Mouse (Mus musculus) neural tube, embryonic 14.5 days (tissue): Measurements from ENCODE around the gene Slfn9. TPM values are rescaled to one million over a fixed set of nuclear protein-coding genes. Genes with fewer than 3 reads are reported as not detected.
"Not testable (repeated sequence)": the region's sequence is repeated elsewhere in the genome, so short reads cannot be mapped to it uniquely, and the experiment has no call there.

Experiments used
- ATAC-seq: fragments of 200-750 bp; cut with Nextera tagmentation; 2 replicates; pipeline ENCODE4 v1.8.0; 2017; ENCODE audit warnings: low read depth, mild to moderate bottlenecking, moderate TSS enrichment, moderate library complexity
- H3K27ac ChIP-seq: fragments of 300-500 bp; sonication (generic); 2 replicates; pipeline ENCODE4 v1.5.1; 2014; ENCODE audit warnings: low read depth, mild to moderate bottlenecking, control low read depth, low read length, moderate library complexity, mixed read lengths
- H3K27me3 ChIP-seq: fragments of 300-500 bp; sonication (generic); 2 replicates; pipeline ENCODE4 v1.6.1; 2014; ENCODE audit warnings: low read length; ENCODE audit not compliant: control insufficient read depth, insufficient read depth
- H3K36me3 ChIP-seq: fragments of 300-500 bp; sonication (generic); 2 replicates; pipeline ENCODE4 v1.6.1; 2014; ENCODE audit warnings: low read length, mixed read lengths; ENCODE audit not compliant: control insufficient read depth, insufficient read depth
- H3K4me1 ChIP-seq: fragments of 300-500 bp; sonication (generic); 2 replicates; pipeline ENCODE4 v1.6.1; 2014; ENCODE audit warnings: low read length; ENCODE audit not compliant: control insufficient read depth, insufficient read depth
- H3K4me2 ChIP-seq: fragments of 300-500 bp; sonication (generic); 2 replicates; pipeline ENCODE4 v1.6.1; 2014; ENCODE audit warnings: mild to moderate bottlenecking, low read depth, low read length, control low read depth
- H3K4me3 ChIP-seq: fragments of 300-500 bp; sonication (generic); 2 replicates; pipeline ENCODE4 v1.5.1; 2014; ENCODE audit warnings: low read depth, low read length, control low read depth, mixed read lengths
- H3K9ac ChIP-seq: fragments of 300-500 bp; sonication (generic); replicated peaks from 2 replicates; pipeline ENCODE4 v1.6.1; 2014; ENCODE audit warnings: low read depth, mild to moderate bottlenecking, control low read depth, low read length, mixed read lengths
- H3K9me3 ChIP-seq: fragments of 300-500 bp; sonication (generic); 2 replicates; pipeline ENCODE4 v1.6.1; 2016; ENCODE audit warnings: low read length; ENCODE audit not compliant: control insufficient read depth
- WGBS: fragments of 180-500 bp; shearing (Covaris S2); extraction: QIAGEN DNeasy Blood & Tissue Kit; methylation state at CpG from one replicate; pipeline ENCODE4 v1.1.7; 2014; 5-methylcytosine and 5-hydroxymethylcytosine counted together
- polyA plus RNA-seq: library from polyadenylated mRNA; unstranded; fragments of >200 nt; fragmentation: Nextera tagmentation; extraction: Ambion mirVana; gene quantifications from 2 replicates; pipeline ENCODE4 v1.2.1, GENCODE M21; 2014

The Slfn9 gene
- polyA plus RNA-seq, 1 experiment from 2014 or later: 0.56 TPM

GRCm38 (mm10) chr11:82949036-82949435 is 42.6 kb downstream of the Slfn9 start:
- Histone ChIP-seq H3K27me3 (peaks cover 18% of the 10 kb centered on the region), H3K4me3 (no peak overlapping the region), H3K9ac (no peak overlapping the region), H3K36me3 (no peaks in the 10 kb centered on the region), H3K9me3 (no peaks in the 10 kb centered on the region), H3K27ac (no peak overlapping the region), H3K4me2 (no peak overlapping the region), H3K4me1 (no peaks in the 10 kb centered on the region)
- ATAC-seq: no peak
- WGBS: 87% methylated on average over 9 of the region's 9 CpGs

GRCm38 (mm10) chr11:82947457-82947856 is 44.2 kb downstream of the Slfn9 start:
- Histone ChIP-seq H3K27ac (no peak overlapping the region), H3K9ac (no peak overlapping the region), H3K4me1 (no peaks in the 10 kb centered on the region), H3K36me3 (no peaks in the 10 kb centered on the region), H3K4me3 (no peak overlapping the region), H3K4me2 (no peak overlapping the region), H3K27me3 (peaks cover 14% of the 10 kb centered on the region), H3K9me3 (no peaks in the 10 kb centered on the region)
- WGBS: 48% methylated on average over 4 of the region's 4 CpGs
- no peak for ATAC-seq

- H3K9me3 ChIP-seq: no peaks in the 10 kb centered on the region
- H3K36me3 ChIP-seq: no peaks in the 10 kb centered on the region
- WGBS: 77% methylated on average over 2 of the region's 2 CpGs
- H3K4me1 ChIP-seq: no peaks in the 10 kb centered on the region
- H3K9ac ChIP-seq: no peak overlapping the region
- no peak overlapping the region for H3K27ac ChIP-seq
- H3K4me2 ChIP-seq: no peak overlapping the region
- peaks cover 2% of the 10 kb centered on the region for H3K27me3 ChIP-seq
- ATAC-seq: no peak
- no peak overlapping the region for H3K4me3 ChIP-seq
Measured at GRCm38 (mm10) chr11:82945636-82946035, 46.0 kb downstream of the Slfn9 start.

GRCm38 (mm10) chr11:82943336-82943735 is 48.3 kb downstream of the Slfn9 start:
- no peaks in the 10 kb centered on the region for H3K36me3 ChIP-seq
- no peaks in the 10 kb centered on the region for H3K4me1 ChIP-seq
- no peak overlapping the region for H3K4me3 ChIP-seq
- WGBS: 56% methylated on average over 6 of the region's 6 CpGs
- H3K27me3 ChIP-seq: no peaks in the 10 kb centered on the region
- no peaks in the 10 kb centered on the region for H3K9me3 ChIP-seq
- ATAC-seq: no peak
- no peak overlapping the region for H3K27ac ChIP-seq
- no peak overlapping the region for H3K4me2 ChIP-seq
- no peak overlapping the region for H3K9ac ChIP-seq

- no peak for ATAC-seq
Measured at GRCm38 (mm10) chr11:82933186-82933585, 58.4 kb downstream of the Slfn9 start.

GRCm38 (mm10) chr11:82931671-82932450 is 59.8 kb downstream of the Slfn9 start:
- H3K27me3 ChIP-seq: peaks cover 25% of the 10 kb centered on the region
- H3K27ac ChIP-seq, H3K36me3 ChIP-seq, ATAC-seq, H3K4me1 ChIP-seq, H3K9me3 ChIP-seq: not testable (repeated sequence)
- H3K4me3 ChIP-seq: peak overlapping the region; percentile 40
- H3K9ac ChIP-seq: peak overlapping the region; percentile 34
- H3K4me2 ChIP-seq: peak overlapping the region; percentile 93
- WGBS: 1% methylated on average over 102 of the region's 119 CpGs

More at GRCm38 (mm10) chr11:82933186-82933585, 58.4 kb downstream of the Slfn9 start:
- peak overlapping the region; percentile 40 for H3K4me3 ChIP-seq
- WGBS: 2% methylated on average over 29 of the region's 29 CpGs
- H3K9me3 ChIP-seq: no peaks in the 10 kb centered on the region
- H3K27me3 ChIP-seq: peaks cover 25% of the 10 kb centered on the region
- no peaks in the 10 kb centered on the region for H3K4me1 ChIP-seq
- H3K36me3 ChIP-seq: no peaks in the 10 kb centered on the region
- H3K9ac ChIP-seq: no peak overlapping the region
- no peak overlapping the region for H3K27ac ChIP-seq
- peak overlapping the region; percentile 93 for H3K4me2 ChIP-seq

GRCm38 (mm10) chr11:82931161-82931560 is 60.5 kb downstream of the Slfn9 start:
- 3% methylated on average over 57 of the region's 63 CpGs for WGBS

GRCm38 (mm10) chr11:82930391-82930955 is 61.2 kb downstream of the Slfn9 start:
- H3K27ac ChIP-seq, ATAC-seq, H3K9me3 ChIP-seq, H3K36me3 ChIP-seq, H3K4me1 ChIP-seq: not testable (repeated sequence)
- H3K4me2 ChIP-seq: peak overlapping the region; percentile 93
- H3K4me3 ChIP-seq: peak overlapping the region; percentile 40
- H3K9ac ChIP-seq: 0 out of 2 replicates have a peak overlapping the region, but pooled peaks have one; percentile 11
- peaks cover 23% of the 10 kb centered on the region for H3K27me3 ChIP-seq
- under 1% methylated on average over 73 of the region's 85 CpGs for WGBS

More at GRCm38 (mm10) chr11:82931161-82931560, 60.5 kb downstream of the Slfn9 start:
- H3K36me3 ChIP-seq, H3K27ac ChIP-seq, ATAC-seq, H3K9me3 ChIP-seq, H3K4me1 ChIP-seq: not testable (repeated sequence)
- Histone ChIP-seq H3K9ac (peak overlapping the region; percentile 34), H3K4me2 (peak overlapping the region; percentile 93), H3K4me3 (peak overlapping the region; percentile 40), H3K27me3 (peaks cover 25% of the 10 kb centered on the region)

- no peak overlapping the region for H3K9ac ChIP-seq
- no peak overlapping the region; the same call in 1 of the 2 replicates for H3K4me2 ChIP-seq
- H3K27me3 ChIP-seq: peaks cover 22% of the 10 kb centered on the region
- WGBS: 51% methylated on average over 3 of the region's 3 CpGs
- no peaks in the 10 kb centered on the region for H3K9me3 ChIP-seq
- no peaks in the 10 kb centered on the region for H3K36me3 ChIP-seq
- no peak for ATAC-seq
- H3K4me1 ChIP-seq: no peaks in the 10 kb centered on the region
- no peak overlapping the region for H3K27ac ChIP-seq
- 0 out of 2 replicates have a peak overlapping the region, but pooled peaks have one; percentile 40 for H3K4me3 ChIP-seq
Measured at GRCm38 (mm10) chr11:82929633-82929950, 62.0 kb downstream of the Slfn9 start.
